Mouse (Mus musculus) bone marrow macrophage, adult 2 months (primary cell): Measurements from ENCODE around the gene Evi5.

Experiments
- CTCF ChIP-seq: IDR thresholded peaks from 2 replicates; pipeline ENCODE4 v1.5.1; 2012; ENCODE audit warnings: low read depth, mild to moderate bottlenecking, low read length, moderate library complexity
- POLR2A ChIP-seq: IDR thresholded peaks from 2 replicates; pipeline ENCODE4 v1.6.1; 2012; ENCODE audit warnings: mild to moderate bottlenecking, low read depth, low read length, borderline replicate concordance

DNA sequence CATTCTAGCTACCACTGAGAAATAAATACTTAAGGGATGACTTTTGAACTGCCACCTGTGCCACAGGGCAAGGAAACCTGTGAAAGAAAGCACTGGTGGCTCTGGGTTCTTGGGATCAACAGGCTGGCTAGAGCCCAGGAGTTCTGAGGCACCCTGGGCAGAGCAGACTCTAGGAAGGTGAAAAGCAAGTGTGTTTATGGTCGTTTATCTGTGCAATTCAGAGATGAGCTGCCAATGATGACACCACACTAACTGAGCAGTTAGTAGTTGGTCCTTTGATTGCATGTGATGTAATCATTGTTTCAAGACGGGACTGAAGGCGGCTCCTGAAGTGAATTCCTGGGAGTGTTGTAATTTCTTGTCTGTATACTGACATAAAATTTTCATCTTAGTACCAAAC is 29.4 kb upstream of the Evi5 start:
- TF ChIP-seq CTCF (no peak), POLR2A (no peak)
